Comparison of ENCODE assay signal across 20 mouse cellular contexts in genomic region chr8:29807274-29807673, GRCm38 (mm10).
"Had no signal": no experiment of that assay in that cellular context is flagged by ENCODE, and none has a peak within 500 bp of the region (broad histone marks: within the 10 kb centered on the region; RNA-seq: fewer than 3 reads in every experiment).

No protein-coding gene starts in this region.

- DNase-seq: kidney, adult 18-20 months; kidney, adult 9 months; kidney, postnatal 14 days; kidney, postnatal 4 days; left cerebral cortex, postnatal 4 days; liver, postnatal 0 days; lung, postnatal 10 days; lung, postnatal 36 days; right cerebral cortex, postnatal 25 days; spleen, adult 18-20 months; thymus, postnatal 25 days had no signal

- H3K4me3 ChIP-seq: limb, embryonic 12.5 days; limb, embryonic 15.5 days; lung, embryonic 15.5 days; megakaryocyte, embryonic 14.5 days; midbrain, embryonic 12.5 days; stomach, embryonic 15.5 days had no signal

- ATAC-seq: intestine, embryonic 16.5 days; liver, postnatal 0 days had no signal

- H3K27ac ChIP-seq: limb, embryonic 12.5 days; limb, embryonic 15.5 days; liver, embryonic 14.5 days; lung, embryonic 15.5 days; midbrain, embryonic 12.5 days; stomach, embryonic 15.5 days had no signal

- H3K36me3 ChIP-seq: limb, embryonic 12.5 days; limb, embryonic 15.5 days; lung, embryonic 15.5 days; midbrain, embryonic 12.5 days; stomach, embryonic 15.5 days had no signal

- H3K27me3 ChIP-seq: limb, embryonic 12.5 days; limb, embryonic 15.5 days; lung, embryonic 15.5 days; megakaryocyte, embryonic 14.5 days; midbrain, embryonic 12.5 days; stomach, embryonic 15.5 days had no signal

- H3K4me2 ChIP-seq: limb, embryonic 12.5 days; limb, embryonic 15.5 days; liver, embryonic 11.5 days; lung, embryonic 15.5 days; midbrain, embryonic 12.5 days; stomach, embryonic 15.5 days had no signal

- H3K4me1 ChIP-seq: limb, embryonic 12.5 days; limb, embryonic 15.5 days; lung, embryonic 15.5 days; megakaryocyte, embryonic 14.5 days; midbrain, embryonic 12.5 days; stomach, embryonic 15.5 days had no signal

- H3K9me3 ChIP-seq: limb, embryonic 12.5 days; limb, embryonic 15.5 days; lung, embryonic 15.5 days; midbrain, embryonic 12.5 days; stomach, embryonic 15.5 days had no signal

- H3K9ac ChIP-seq: limb, embryonic 12.5 days; limb, embryonic 15.5 days; liver, embryonic 14.5 days; liver, postnatal 0 days; lung, embryonic 15.5 days; midbrain, embryonic 12.5 days; stomach, embryonic 15.5 days had no signal
